Mouse (Mus musculus): ENCODE results near the gene Tubg2.

Gene Tubg2

DNA sequence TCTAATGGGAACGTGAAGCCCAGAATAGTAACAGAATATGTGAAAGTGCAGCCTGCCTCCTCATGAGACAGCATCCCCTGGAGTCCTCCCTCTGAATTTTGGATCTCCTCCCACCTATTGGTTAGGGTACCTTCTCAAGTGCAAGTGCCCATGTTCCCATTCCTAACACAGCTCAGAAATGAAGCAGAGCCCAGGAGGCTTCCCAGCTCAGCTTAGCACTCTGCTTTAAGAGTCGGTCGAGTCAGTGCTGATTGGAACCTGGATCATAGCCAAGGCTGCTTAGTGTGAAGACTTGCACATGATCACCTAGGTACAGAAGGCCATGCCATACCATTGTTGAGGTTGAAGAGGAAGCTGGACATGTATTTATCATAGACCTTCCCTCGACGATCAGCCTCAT is 38.4 kb downstream of the Tubg2 start:
- DNase-seq (ENCODE audit: low read depth, low spot score): no peak

DNA sequence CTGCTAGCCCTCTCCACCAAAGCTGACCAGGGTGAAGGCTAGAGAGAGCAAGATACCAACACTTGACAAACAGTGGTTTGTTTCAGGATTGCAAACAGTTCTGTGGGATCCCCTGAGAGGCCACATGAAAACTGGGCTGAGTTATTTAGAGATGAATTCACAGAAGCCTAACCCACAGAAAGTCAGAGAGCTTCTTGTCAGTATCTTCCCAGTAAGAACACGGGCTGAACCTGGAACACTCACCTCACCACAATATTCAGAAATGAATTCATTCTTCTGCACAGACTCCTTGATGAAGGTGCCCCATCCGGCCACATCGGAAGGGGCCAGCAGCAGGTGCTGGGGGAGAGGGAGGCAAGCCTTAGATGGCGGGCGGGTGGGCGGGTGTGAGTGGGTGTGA is 38.9 kb downstream of the Tubg2 start:
- DNase-seq (ENCODE audit: low read depth, low spot score): no peak

DNA sequence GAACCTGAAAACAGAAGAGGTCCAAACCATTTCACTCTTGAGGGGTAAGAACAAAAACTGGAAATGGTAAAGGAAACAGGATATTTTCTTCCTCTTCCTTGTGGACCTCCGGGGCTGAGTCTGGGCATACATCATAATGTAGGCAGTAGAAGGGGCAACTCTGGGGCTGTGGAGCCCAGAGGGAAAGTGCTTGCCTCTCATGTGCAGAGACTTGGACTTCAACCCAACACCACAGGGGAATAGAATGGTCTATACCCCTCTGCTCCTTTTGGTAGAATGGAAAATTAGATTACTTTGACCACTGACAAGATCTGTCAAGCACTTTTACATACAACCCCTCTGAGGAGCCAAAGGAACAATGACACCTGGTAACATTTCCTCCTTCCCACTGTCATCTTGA is 39.4 kb downstream of the Tubg2 start:
- no peak for DNase-seq (ENCODE audit: low read depth, low spot score)

DNA sequence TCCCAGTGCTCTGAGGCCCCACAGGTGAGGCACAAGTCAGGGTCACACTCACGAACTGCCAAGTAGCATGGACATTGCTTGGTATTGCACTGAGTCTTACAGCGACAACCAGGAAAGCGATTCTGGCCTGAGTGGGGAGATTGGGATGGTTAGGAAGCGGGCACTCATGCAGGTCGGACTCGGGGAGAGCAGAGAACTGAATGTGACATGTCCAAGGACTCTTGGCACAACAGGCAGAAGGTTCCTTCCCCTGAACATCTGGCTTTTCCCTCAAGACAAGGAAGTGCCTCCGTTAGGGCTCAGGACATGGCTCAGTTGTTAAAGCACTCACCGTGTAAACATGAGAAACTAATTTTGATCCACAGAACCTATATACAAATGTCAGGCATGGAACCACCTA is 39.9 kb downstream of the Tubg2 start:
- DNase-seq (ENCODE audit: low read depth, low spot score): no peak

DNA sequence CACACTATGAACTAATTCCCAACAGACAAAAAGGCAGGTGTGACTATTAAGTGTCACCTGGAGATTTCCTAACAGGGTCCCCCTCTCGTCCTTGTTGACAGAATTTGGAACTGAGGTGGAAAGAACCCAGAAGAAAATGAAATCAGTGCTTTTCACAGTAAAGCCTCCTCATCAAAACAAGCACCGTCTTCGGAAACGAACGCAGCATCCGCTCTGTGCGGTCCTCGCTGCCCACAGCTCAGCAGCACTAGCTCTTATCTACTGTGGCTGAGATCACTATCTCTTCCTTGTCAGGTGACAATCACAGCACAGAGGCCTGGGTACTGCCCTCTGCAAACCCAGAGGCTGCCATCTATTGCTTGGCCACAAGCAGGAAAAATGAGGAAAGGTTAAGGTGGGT is 40.5 kb downstream of the Tubg2 start:
- DNase-seq (ENCODE audit: low read depth, low spot score): no peak

DNA sequence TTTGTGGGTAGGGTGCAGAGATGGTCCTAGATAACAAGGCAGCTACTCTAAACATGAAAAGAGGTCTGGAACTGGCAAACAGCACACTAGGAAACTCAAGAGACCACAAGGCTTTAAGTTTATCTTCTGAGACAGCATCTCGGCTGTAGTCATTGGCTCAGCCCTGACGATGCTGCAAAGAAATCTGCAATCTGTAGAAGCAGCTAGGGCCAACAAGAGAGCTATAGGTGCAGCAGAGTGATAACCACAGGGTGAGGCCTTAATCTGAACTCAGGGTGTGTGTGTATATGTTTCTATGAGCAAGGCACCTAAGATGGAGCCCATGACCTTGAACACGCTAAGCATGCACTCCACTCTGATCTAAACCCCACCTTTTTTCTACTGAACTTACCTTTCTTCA is 43.8 kb downstream of the Tubg2 start:
- DNase-seq (ENCODE audit: low read depth, low spot score): no peak

DNA sequence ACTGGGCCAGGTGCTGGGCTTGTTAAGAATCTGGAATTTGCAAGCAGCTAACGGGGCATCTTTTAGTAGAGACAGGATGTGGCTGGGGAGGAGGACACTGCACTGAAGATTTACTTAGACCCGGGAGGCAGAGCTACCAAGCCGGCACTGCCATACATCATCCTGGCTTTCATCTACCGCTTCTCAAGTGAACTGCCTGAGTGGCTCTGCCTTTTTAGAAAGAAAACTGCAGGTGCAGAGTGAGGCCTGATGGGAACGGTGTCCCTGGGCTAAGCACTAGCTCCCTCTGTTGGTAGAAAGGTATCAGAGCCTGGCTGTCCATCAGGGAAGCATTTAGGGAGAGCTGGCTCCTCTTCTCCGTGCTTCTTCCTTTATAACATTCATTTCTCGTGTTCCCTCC is 45.3 kb downstream of the Tubg2 start:
- no peak for DNase-seq (ENCODE audit: low read depth, low spot score)

All from brain, embryonic 18.5 days (tissue).